Mouse (Mus musculus) central nervous system, embryonic 11.5 days (tissue): Measurements from ENCODE around the gene Ctnna3. TPM values are rescaled to one million over a fixed set of nuclear protein-coding genes. Genes with fewer than 3 reads are reported as not detected.

ENCODE experiments used
- polyA plus RNA-seq: library from polyadenylated mRNA; depleted of rRNA; stranded (reverse); fragments of >200 nt; gene quantifications from 2 replicates; pipeline ENCODE4 v1.2.3, GENCODE M21; 2012; rRNA removed

Gene Ctnna3
- polyA plus RNA-seq = 0.17 and 0.36 TPM in 2 replicates

GRCm38 (mm10) chr10:63429785-63430305 is at the start of gene Ctnna3:
Ctnna3 (plus strand) TSS chr10:63430098.

DNA sequence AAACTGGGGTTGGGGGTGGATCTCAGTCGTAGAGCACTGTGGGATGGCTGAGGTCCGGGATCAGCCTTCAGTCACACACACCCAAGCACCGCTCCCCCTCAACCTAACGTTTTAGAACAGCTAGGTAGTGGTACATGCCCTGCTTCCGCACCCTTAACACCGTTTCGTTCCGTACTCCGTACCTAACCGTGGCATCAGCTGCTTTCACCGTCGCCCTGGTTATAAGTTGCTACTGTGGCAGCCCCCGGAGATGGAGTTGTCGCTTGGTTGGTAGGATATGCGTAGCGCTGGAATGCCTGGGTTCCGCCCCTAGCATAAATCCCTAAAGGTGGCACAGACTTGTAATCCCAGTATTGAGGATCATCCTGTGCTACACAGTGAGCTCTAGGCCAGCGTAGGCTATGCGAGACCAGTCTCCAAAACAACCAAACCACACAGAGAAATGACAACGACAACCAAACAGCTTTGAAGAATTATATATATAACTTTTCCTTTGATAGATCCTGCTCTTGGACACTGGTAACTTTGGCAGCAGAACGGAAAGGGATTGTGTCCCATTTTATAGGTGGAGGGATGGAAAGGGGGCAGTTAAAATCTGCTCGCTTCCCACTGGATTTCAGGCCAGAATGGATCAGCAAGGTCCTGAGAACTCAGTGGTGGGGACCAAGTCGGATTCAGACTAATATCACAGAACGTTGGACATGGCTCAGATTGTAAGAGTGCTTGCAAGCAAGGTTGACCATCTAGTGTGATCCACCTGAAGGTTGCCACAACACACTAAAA is 48.2 kb upstream of the Ctnna3 start, which contains the start of gene Sirt1:
Gene Sirt1 (minus strand): TSS at position 207 of the 783 bp plus-strand sequence.

DNA sequence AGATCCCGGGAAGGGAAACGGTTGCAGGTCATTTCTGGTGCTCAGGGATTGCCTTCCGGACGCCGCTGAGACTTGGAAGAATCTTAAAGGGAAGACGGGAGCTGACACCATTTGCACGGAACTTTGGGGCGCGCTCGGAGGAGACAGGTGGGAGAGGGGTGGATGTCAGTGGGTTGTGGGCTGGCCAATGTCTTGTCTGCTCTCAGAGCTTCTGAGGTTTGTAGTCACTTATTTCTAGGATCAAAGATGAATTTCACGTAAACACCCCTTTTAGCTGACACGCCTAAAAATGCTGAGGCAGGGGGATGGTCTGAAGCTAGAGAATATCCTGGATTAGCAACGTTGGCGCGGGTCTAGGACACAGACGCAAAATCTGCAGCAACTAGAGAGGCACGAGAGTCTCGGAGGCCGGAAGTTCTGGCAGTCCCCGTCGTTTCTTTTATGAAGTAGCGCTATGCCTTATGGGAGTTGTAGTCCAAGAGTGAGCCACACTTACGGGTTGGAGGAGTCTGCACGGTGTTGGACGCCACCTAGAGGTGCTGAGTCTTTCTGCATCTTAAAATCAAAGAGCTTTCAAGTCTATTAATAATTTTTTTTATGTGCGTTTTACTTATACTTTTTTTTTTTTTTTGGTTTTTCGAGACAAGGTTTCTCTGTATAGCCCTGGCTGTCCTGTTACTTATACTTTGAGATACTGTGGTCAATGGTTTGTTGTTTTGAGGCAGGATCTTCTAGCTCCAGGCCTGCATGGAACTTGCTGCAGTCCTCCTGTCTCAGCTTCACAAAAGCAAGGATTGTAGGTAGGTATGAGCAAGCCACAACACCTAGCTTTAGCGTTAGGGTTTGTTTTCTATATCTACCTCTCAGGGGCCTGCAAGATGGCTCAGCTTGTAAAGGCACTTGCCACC is 47.3 kb upstream of the Ctnna3 start, which contains the start of gene Dnajc12:
Gene Dnajc12 (plus strand): TSS at position 72 of the 908 bp plus-strand sequence.

DNA sequence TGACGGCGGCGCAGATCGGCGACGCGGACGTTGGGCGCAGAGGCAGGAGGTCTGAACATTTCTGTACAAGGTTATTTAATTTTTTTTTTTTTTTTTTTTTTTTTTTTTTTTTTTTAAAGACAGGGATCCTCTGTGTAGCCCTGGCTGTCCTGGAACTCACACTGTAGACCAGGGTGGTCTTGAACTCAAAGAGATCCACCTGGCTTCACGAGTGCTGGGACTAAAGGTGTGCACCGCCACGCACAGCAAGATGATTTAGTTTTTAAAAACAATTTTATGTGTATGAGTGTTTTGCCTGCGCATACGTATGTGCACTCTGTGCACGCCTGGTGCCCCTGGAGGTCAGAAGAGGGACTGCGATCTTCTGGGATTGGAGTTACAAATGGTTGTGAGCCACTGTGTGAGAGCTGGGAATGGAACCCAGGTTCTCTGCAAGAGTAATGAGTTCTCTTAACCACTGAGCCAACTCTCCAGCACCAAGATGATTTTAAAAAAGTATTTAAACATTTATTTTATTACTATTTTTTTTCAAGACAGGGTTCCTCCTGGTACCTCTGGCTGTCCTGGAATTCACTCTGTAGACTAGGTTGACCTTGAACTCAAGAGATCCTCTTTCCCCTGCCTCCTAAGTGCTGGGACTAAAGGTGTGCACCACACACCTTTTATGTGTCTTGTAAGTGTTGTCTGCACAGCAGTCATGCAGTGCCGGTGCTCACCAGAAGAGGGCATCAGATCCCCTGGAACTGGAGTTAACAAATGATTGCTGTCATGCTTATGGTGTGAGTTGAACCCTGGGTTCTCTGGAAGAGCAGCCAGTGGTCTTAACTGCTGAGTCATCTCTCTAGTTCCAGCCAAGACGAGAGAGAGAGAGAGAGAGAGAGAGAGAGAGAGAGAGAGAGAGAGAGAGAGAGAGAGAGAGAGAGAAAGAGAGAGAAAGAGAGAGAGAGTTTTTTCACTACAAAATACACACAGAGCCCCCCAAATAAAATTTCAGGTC is 7.9 kb upstream of the Ctnna3 start, which contains the start of gene Gm7075:
Gene Gm7075 (minus strand): TSS at position 51 of the 997 bp plus-strand sequence.

DNA sequence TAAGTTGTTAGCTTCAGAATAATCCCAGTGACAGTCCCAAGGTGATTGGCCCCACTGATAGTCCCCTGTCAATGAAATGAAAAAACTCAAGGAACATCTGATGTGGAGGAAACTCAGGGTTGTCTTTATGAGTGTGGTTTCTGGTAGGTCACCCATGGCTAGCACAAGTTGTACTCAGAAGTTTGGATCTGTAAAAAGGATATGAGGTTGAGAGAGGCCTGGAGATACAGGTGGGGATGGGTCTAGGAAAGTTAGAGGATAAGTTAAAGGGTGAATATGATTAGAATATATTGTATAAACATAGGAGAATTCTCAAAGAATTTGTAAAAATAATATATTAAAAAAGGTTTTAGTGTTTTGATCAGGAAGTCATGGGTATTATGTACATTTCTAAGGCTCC is 497.4 kb downstream of the Ctnna3 start, which contains the start of gene Gm10118:
Gene Gm10118 (minus strand): TSS at position 101 of the 400 bp plus-strand sequence.

DNA sequence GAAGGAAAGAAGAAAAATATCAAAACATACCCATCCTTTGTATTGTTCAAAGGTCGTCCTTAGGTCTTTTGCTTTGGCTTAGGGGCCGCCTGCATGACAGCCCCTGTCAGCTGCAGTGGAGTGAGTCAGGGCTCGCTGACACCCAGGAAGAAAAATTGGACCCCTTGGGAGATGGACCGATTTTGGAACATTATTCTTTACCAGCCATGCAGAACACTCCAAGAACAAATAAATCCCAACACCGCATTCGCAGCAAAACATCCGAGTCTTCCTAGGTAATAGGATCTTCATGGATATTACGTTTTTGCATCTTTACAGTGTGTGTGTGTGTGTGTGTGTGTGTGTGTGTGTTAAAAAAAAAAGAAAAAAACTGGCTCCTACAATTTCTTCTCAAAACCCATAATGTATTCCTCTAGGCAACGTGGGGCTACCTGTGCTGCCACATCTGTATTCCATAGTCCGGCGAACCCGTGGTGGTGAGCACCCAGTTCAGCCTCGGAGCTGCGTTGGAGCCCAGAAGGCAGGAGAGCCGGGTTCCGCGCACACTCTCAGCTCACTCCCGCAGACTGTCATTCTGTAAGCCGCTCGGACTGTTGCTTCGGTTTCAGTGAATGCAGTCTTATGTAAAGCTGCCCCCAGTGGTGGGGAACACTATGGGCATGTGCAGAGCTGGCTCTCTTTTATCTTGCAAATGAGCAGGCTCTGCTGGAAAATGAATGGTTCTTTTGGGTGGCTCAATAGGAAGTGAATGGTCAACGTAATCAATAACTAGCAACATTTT is 660.0 kb downstream of the Ctnna3 start, which contains the start of gene Lrrtm3:
Gene Lrrtm3 (minus strand): TSS at position 598 of the 781 bp plus-strand sequence.

Other genes starting within 250 kb of the Ctnna3 start
- 0.06 and 0.70 TPM in 2 replicates for gene Mypn, start 226.1 kb upstream of the Ctnna3 start, polyA plus RNA-seq
- gene Herc4, start 186.3 kb upstream of the Ctnna3 start, polyA plus RNA-seq = 43.5 and 48.8 TPM in 2 replicates
- gene Sirt1, start 48.4 kb upstream of the Ctnna3 start, polyA plus RNA-seq = 20.4 and 25.9 TPM in 2 replicates
- gene Dnajc12, start 47.7 kb upstream of the Ctnna3 start, polyA plus RNA-seq = 11.0 and 19.6 TPM in 2 replicates
- gene Gm7075, start 8.3 kb upstream of the Ctnna3 start, polyA plus RNA-seq = 0.48 and 1.0 TPM in 2 replicates